Mouse (Mus musculus): ENCODE data around the gene Tor3a.

Gene Tor3a

GRCm38 (mm10) chr1:156676596-156676995 lies 2.4 kb upstream of the Tor3a start:
- ChIA-PET CTCF (interaction anchor here (0.6 to 1.8 kb wide), 12 partner anchors 9 to 789 kb away, joined by 3 to 16 read pairs (median 3); no protein-coding TSS in a partner anchor), POLR2A (interaction anchor here in 2 of 4 experiments (0.6 to 1.8 kb wide), 10 partner anchors 10 to 216 kb away, joined by 3 to 7 read pairs (median 4); no protein-coding TSS in a partner anchor)

- ChIA-PET CTCF (interaction anchor here in 3 of 4 experiments (0.7 to 1.8 kb wide), 8 partner anchors 8 to 789 kb away, joined by 3 to 5 read pairs (median 4); no protein-coding TSS in a partner anchor), POLR2A (interaction anchor here in 2 of 4 experiments (0.7 to 1.8 kb wide), 7 partner anchors 9 to 216 kb away, joined by 3 to 7 read pairs (median 4); no protein-coding TSS in a partner anchor)
Measured at GRCm38 (mm10) chr1:156676171-156676570, 2.0 kb upstream of the Tor3a start.

GRCm38 (mm10) chr1:156673476-156674194 lies 521 bp downstream of the Tor3a start:
- ChIA-PET POLR2A (interaction anchor here in 2 of 4 experiments (1.5 to 1.7 kb wide), 4 partner anchors 10 to 25 kb away, joined by 3 to 6 read pairs (median 4); no protein-coding TSS in a partner anchor), CTCF (interaction anchor here in 2 of 4 experiments (1.1 to 1.5 kb wide), 2 partner anchors 42 to 43 kb away, joined by 3 to 4 read pairs; no protein-coding TSS in a partner anchor)

- ChIA-PET CTCF (no interaction called here), POLR2A (interaction anchor here in 1 of 4 experiments (1.7 kb wide), 1 partner anchor 24 kb away, joined by 3 read pairs; no protein-coding TSS in a partner anchor)
Measured at GRCm38 (mm10) chr1:156672720-156673475, 1.3 kb downstream of the Tor3a start.

GRCm38 (mm10) chr1:156671921-156672320 lies 2.2 kb downstream of the Tor3a start:
- ChIA-PET POLR2A (no interaction called here), CTCF (no interaction called here)

- ChIA-PET CTCF (interaction anchor here in 3 of 4 experiments (0.5 to 1.3 kb wide), 9 partner anchors 11 to 202 kb away, joined by 3 to 5 read pairs (median 4); no protein-coding TSS in a partner anchor), POLR2A (interaction anchor here in 3 of 4 experiments (0.5 to 5.7 kb wide), 22 partner anchors 9 to 696 kb away, joined by 3 to 67 read pairs (median 3); partner anchors contain the start of gene Cep350 (in 1 of the 3))
Measured at GRCm38 (mm10) chr1:156669208-156669983, 4.8 kb downstream of the Tor3a start.

GRCm38 (mm10) chr1:156668602-156669001 lies 5.6 kb downstream of the Tor3a start:
- ChIA-PET POLR2A (interaction anchor here in 2 of 4 experiments (0.8 to 5.7 kb wide), 12 partner anchors 9 to 104 kb away, joined by 3 to 67 read pairs (median 4); no protein-coding TSS in a partner anchor), CTCF (interaction anchor here in 2 of 4 experiments (0.6 to 1.3 kb wide), 6 partner anchors 12 to 396 kb away, joined by 3 to 5 read pairs (median 4); no protein-coding TSS in a partner anchor)

- CTCF ChIA-PET: interaction anchor here in 3 of 4 experiments (0.5 to 1.3 kb wide), 6 partner anchors 9 to 410 kb away, joined by 3 to 5 read pairs (median 4); no protein-coding TSS in a partner anchor
- POLR2A ChIA-PET: interaction anchor here (0.5 to 5.7 kb wide), 20 partner anchors 9 to 310 kb away, joined by 3 to 67 read pairs (median 4); partner anchors contain the start of gene Abl2 (in 1 of the 4)
Measured at GRCm38 (mm10) chr1:156667141-156667926, 6.8 kb downstream of the Tor3a start.

- ChIA-PET CTCF (interaction anchor here in 2 of 4 experiments (0.5 to 1.2 kb wide), 4 partner anchors 8 to 1875 kb away, joined by 3 to 5 read pairs (median 3); no protein-coding TSS in a partner anchor), POLR2A (interaction anchor here in 3 of 4 experiments (0.5 to 5.7 kb wide), 10 partner anchors 10 to 625 kb away, joined by 3 to 67 read pairs (median 4); no protein-coding TSS in a partner anchor)
Measured at GRCm38 (mm10) chr1:156665777-156666176, 8.4 kb downstream of the Tor3a start.

GRCm38 (mm10) chr1:156660660-156661236 lies 13.4 kb downstream of the Tor3a start:
- CTCF ChIA-PET: interaction anchor here in 3 of 4 experiments (0.5 to 2.2 kb wide), 4 partner anchors 12 to 89 kb away, joined by 3 to 10 read pairs (median 4); no protein-coding TSS in a partner anchor
- POLR2A ChIA-PET: interaction anchor here in 3 of 4 experiments (0.6 to 8.3 kb wide), 17 partner anchors 9 to 778 kb away, joined by 3 to 106 read pairs (median 3); partner anchors contain the start of genes Abl2 (in 1 of the 3) and Tor3a (in 1 of the 3)

- POLR2A ChIA-PET: interaction anchor here in 2 of 4 experiments (0.6 to 8.3 kb wide), 14 partner anchors 9 to 392 kb away, joined by 3 to 106 read pairs (median 3); partner anchors contain the start of genes Abl2 (in 1 of the 2) and Tor3a (in 1 of the 2)
- CTCF ChIA-PET: interaction anchor here in 3 of 4 experiments (0.6 to 2.2 kb wide), 3 partner anchors 12 to 46 kb away, joined by 3 to 10 read pairs (median 3); no protein-coding TSS in a partner anchor
Measured at GRCm38 (mm10) chr1:156659906-156660659, 14.1 kb downstream of the Tor3a start.

- POLR2A ChIA-PET: interaction anchor here in 3 of 4 experiments (0.6 to 8.3 kb wide), 8 partner anchors 8 to 617 kb away, joined by 5 to 106 read pairs (median 10); partner anchors contain the start of gene Abl2 (in 1 of the 3)
- CTCF ChIA-PET: interaction anchor here in 2 of 4 experiments (0.6 to 1.8 kb wide), 3 partner anchors 8 to 184 kb away, joined by 3 to 5 read pairs (median 3); partner anchors contain the start of gene Soat1 (in 1 of the 2)
Measured at GRCm38 (mm10) chr1:156658676-156659075, 15.5 kb downstream of the Tor3a start.

- POLR2A ChIA-PET: interaction anchor here in 2 of 4 experiments (0.8 to 8.3 kb wide), 7 partner anchors 9 to 99 kb away, joined by 3 to 106 read pairs (median 7); partner anchors contain the start of gene Abl2 (in 2 of the 2)
- CTCF ChIA-PET: interaction anchor here in 2 of 4 experiments (0.6 to 1.8 kb wide), 3 partner anchors 9 to 118 kb away, joined by 3 to 5 read pairs (median 3); no protein-coding TSS in a partner anchor
Measured at GRCm38 (mm10) chr1:156657523-156657922, 16.6 kb downstream of the Tor3a start.

- ChIA-PET CTCF (interaction anchor here in 3 of 4 experiments (0.5 to 1.7 kb wide), 8 partner anchors 12 to 287 kb away, joined by 3 to 15 read pairs (median 3); no protein-coding TSS in a partner anchor), POLR2A (interaction anchor here (0.7 to 8.3 kb wide), 15 partner anchors 9 to 77 kb away, joined by 3 to 106 read pairs (median 4); no protein-coding TSS in a partner anchor)
Measured at GRCm38 (mm10) chr1:156654735-156655530, 19.2 kb downstream of the Tor3a start.

Measured in embryonic stem cell, embryonic (primary cell).